Mouse (Mus musculus) G1E (cell line): ENCODE measurements at regions not wholly inside any gene's neighbourhood (a gene's known extent, or its start where the extent isn't known, plus 50 kb on each side); places are given as distances from the start of the nearest gene placed in this dataset.

Source experiments
- CTCF ChIP-seq: IDR thresholded peaks from 2 replicates; pipeline ENCODE4 v1.5.1; 2012; ENCODE audit warnings: low read depth, low read length, inconsistent platforms, mixed read lengths
- GATA1 ChIP-seq: IDR thresholded peaks from 2 replicates; pipeline ENCODE4 v1.6.1; 2012; ENCODE audit warnings: borderline replicate concordance, low read length, inconsistent platforms, mixed read lengths
- GATA2 ChIP-seq: IDR thresholded peaks from 2 replicates; pipeline ENCODE4 v1.6.1; 2012; ENCODE audit warnings: low read depth, low read length, inconsistent platforms, borderline replicate concordance
- POLR2AphosphoS5 ChIP-seq: IDR thresholded peaks from 2 replicates; pipeline ENCODE4 v1.6.1; 2012; ENCODE audit warnings: low read depth, low read length, inconsistent platforms; ENCODE audit not compliant: insufficient replicate concordance
- TAL1 ChIP-seq: conservative IDR thresholded peaks from 2 replicates; pipeline ENCODE4 v1.6.1; 2012; ENCODE audit warnings: low read depth, low read length, inconsistent platforms, mixed read lengths

GRCm38 (mm10) chr5:44863887-44864286, 64.4 kb upstream of the Ldb2 start:
- TF ChIP-seq CTCF (no peak), GATA1 (no peak), TAL1 (no peak), POLR2AphosphoS5 (no peak), GATA2 (no peak)
